Mouse (Mus musculus) CH12.LX (cell line): ENCODE results near the gene Ddx39. TPM values are rescaled to one million over a fixed set of nuclear protein-coding genes. Genes with fewer than 3 reads are reported as not detected.

Source experiments
- DNase-seq: peaks from one replicate; pipeline ENCODE4 v3.0.0-alpha.2; 2013; ENCODE audit errors: extremely low read depth
- H3K27ac ChIP-seq: 2 replicates; pipeline ENCODE4 v1.5.1; 2012; ENCODE audit warnings: low read depth, mild to moderate bottlenecking, control low read depth, moderate library complexity; ENCODE audit not compliant: insufficient read depth
- H3K27me3 ChIP-seq: replicated peaks from 2 replicates; pipeline ENCODE3; 2012; ENCODE audit warnings: inconsistent platforms
- H3K36me3 ChIP-seq, 2 experiments: replicated peaks in 1 of 2; 2 replicates each; pipeline versions ENCODE3 to v1.6.1; 2012; ENCODE audit warnings: inconsistent platforms in 1 of 2, low read length in 1 of 2, mild to moderate bottlenecking in 1 of 2, mixed read lengths in 1 of 2, moderate library complexity in 1 of 2; ENCODE audit not compliant: control insufficient read depth in 1 of 2, insufficient read depth in 1 of 2
- H3K4me1 ChIP-seq, 2 experiments: 2 replicates each; pipeline ENCODE4 v1.6.1; 2012; ENCODE audit warnings: inconsistent platforms in 1 of 2, moderate library complexity in 1 of 2; ENCODE audit not compliant: insufficient read depth in 2 of 2, control insufficient read depth in 1 of 2
- H3K4me2 ChIP-seq: 2 replicates; pipeline ENCODE4 v1.6.1; 2012; ENCODE audit warnings: low read depth, mild to moderate bottlenecking, control low read depth; ENCODE audit not compliant: poor library complexity, insufficient read depth, severe bottlenecking
- H3K4me3 ChIP-seq, 3 experiments: fragments of 150-350 bp in 1 of 3; sonication (generic) in 1 of 3; replicated peaks in 1 of 3; 2 replicates each; pipeline versions ENCODE3 to v1.5.1; 2011 to 2012; ENCODE audit warnings: low read depth in 2 of 3, low read length in 2 of 3, mild to moderate bottlenecking in 2 of 3, moderate library complexity in 2 of 3, control low read depth in 1 of 3, improper control_type of control experiment in 1 of 3, inconsistent platforms in 1 of 3, mixed read lengths in 1 of 3; ENCODE audit not compliant: poor library complexity in 1 of 3
- H3K79me2 ChIP-seq: replicated peaks from 2 replicates; pipeline ENCODE4 v1.6.1; 2012; ENCODE audit warnings: mild to moderate bottlenecking, moderate library complexity; ENCODE audit not compliant: control insufficient read depth, poor library complexity, insufficient read depth, severe bottlenecking; ENCODE audit errors: extremely low read depth
- H3K9ac ChIP-seq: 2 replicates; pipeline ENCODE4 v1.6.1; 2012; ENCODE audit warnings: low read depth, mild to moderate bottlenecking, control low read depth, moderate library complexity; ENCODE audit not compliant: insufficient read depth
- H3K9me3 ChIP-seq: replicated peaks from 2 replicates; pipeline ENCODE3; 2012; ENCODE audit warnings: low read length, inconsistent platforms, mixed read lengths
- CHD1 ChIP-seq: IDR thresholded peaks from 2 replicates; pipeline ENCODE4 v1.6.1; 2012; ENCODE audit warnings: low read depth, low read length, improper control_type of control experiment, inconsistent platforms
- CHD2 ChIP-seq: IDR thresholded peaks from 2 replicates; pipeline ENCODE4 v1.6.1; 2011; ENCODE audit warnings: low read length, improper control_type of control experiment
- CTCF ChIP-seq, 2 experiments: IDR thresholded peaks in 1 of 2; conservative IDR thresholded peaks in 1 of 2; 2 replicates each; pipeline ENCODE4 v1.5.1; 2011 to 2012; ENCODE audit warnings: low read depth in 2 of 2, low read length in 2 of 2, improper control_type of control experiment in 1 of 2, inconsistent platforms in 1 of 2, mild to moderate bottlenecking in 1 of 2, moderate library complexity in 1 of 2
- ELF1 ChIP-seq: IDR thresholded peaks from 2 replicates; pipeline ENCODE4 v1.6.1; 2014; ENCODE audit warnings: low read depth, mild to moderate bottlenecking, inconsistent platforms, low read length, improper control_type of control experiment
- EP300 ChIP-seq: IDR thresholded peaks from 2 replicates; pipeline ENCODE4 v1.6.1; 2011; ENCODE audit warnings: low read length, improper control_type of control experiment
- ETS1 ChIP-seq: conservative IDR thresholded peaks from 2 replicates; pipeline ENCODE4 v1.6.1; 2012; ENCODE audit warnings: low read depth, mild to moderate bottlenecking, inconsistent platforms, low read length, improper control_type of control experiment, moderate library complexity
- GABPA ChIP-seq: IDR thresholded peaks from 2 replicates; pipeline ENCODE4 v1.6.1; 2012; ENCODE audit warnings: low read depth, low read length, improper control_type of control experiment, inconsistent platforms; ENCODE audit not compliant: insufficient replicate concordance
- HCFC1 ChIP-seq: IDR thresholded peaks from 2 replicates; pipeline ENCODE4 v1.6.1; 2012; ENCODE audit warnings: low read depth, mild to moderate bottlenecking, inconsistent platforms, low read length, improper control_type of control experiment
- IRF4 ChIP-seq: IDR thresholded peaks from 2 replicates; pipeline ENCODE4 v1.6.1; 2014; ENCODE audit warnings: low read depth, mild to moderate bottlenecking, inconsistent platforms, low read length, improper control_type of control experiment
- JUN ChIP-seq: IDR thresholded peaks from 2 replicates; pipeline ENCODE4 v1.6.1; 2011; ENCODE audit warnings: low read depth, mild to moderate bottlenecking, low read length, improper control_type of control experiment, moderate library complexity; ENCODE audit not compliant: insufficient read depth
- JUND ChIP-seq: conservative IDR thresholded peaks from 2 replicates; pipeline ENCODE4 v1.6.1; 2011; ENCODE audit warnings: low read depth, low read length, improper control_type of control experiment
- MAZ ChIP-seq: IDR thresholded peaks from 2 replicates; pipeline ENCODE4 v1.6.1; 2012; ENCODE audit warnings: low read depth, mild to moderate bottlenecking, inconsistent platforms, low read length, improper control_type of control experiment, moderate library complexity
- MXI1 ChIP-seq: IDR thresholded peaks from 2 replicates; pipeline ENCODE4 v1.6.1; 2011; ENCODE audit warnings: mild to moderate bottlenecking, low read depth, low read length, improper control_type of control experiment
- NELFE ChIP-seq: IDR thresholded peaks from 2 replicates; pipeline ENCODE4 v1.6.1; 2011; ENCODE audit warnings: low read depth, low read length, improper control_type of control experiment
- POLR2A ChIP-seq: IDR thresholded peaks from 2 replicates; pipeline ENCODE4 v1.6.1; 2011; ENCODE audit warnings: low read depth, mild to moderate bottlenecking, improper control_type of control experiment, low read length
- RCOR1 ChIP-seq: conservative IDR thresholded peaks from 2 replicates; pipeline ENCODE4 v1.6.1; 2012; ENCODE audit warnings: low read depth, mild to moderate bottlenecking, inconsistent platforms, low read length, improper control_type of control experiment
- SIN3A ChIP-seq: IDR thresholded peaks from 2 replicates; pipeline ENCODE4 v1.6.1; 2012; ENCODE audit warnings: low read length, improper control_type of control experiment, inconsistent platforms
- TCF12 ChIP-seq: IDR thresholded peaks from 2 replicates; pipeline ENCODE4 v1.6.1; 2014; ENCODE audit warnings: low read depth, mild to moderate bottlenecking, inconsistent platforms, low read length, improper control_type of control experiment
- USF1 ChIP-seq: IDR thresholded peaks from 2 replicates; pipeline ENCODE4 v1.6.1; 2014; ENCODE audit warnings: low read depth, mild to moderate bottlenecking, inconsistent platforms, low read length, improper control_type of control experiment
- USF2 ChIP-seq: conservative IDR thresholded peaks from 2 replicates; pipeline ENCODE4 v1.6.1; 2011; ENCODE audit warnings: low read depth, low read length, improper control_type of control experiment
- ZC3H11A ChIP-seq: IDR thresholded peaks from 2 replicates; pipeline ENCODE4 v1.6.1; 2012; ENCODE audit warnings: low read depth, mild to moderate bottlenecking, inconsistent platforms, low read length, improper control_type of control experiment
- ZMIZ1 ChIP-seq: IDR thresholded peaks from 2 replicates; pipeline ENCODE4 v1.6.1; 2012; ENCODE audit warnings: low read depth, mild to moderate bottlenecking, inconsistent platforms, low read length, improper control_type of control experiment
- dilution Hi-C: fragments of 300-500 bp; cut with MboI; formaldehyde crosslinking; loops from 2 replicates; pipeline ENCODE4 v1.14.3; 2020; ENCODE audit warnings: low sequenced_read_pairs; ENCODE audit not compliant: extremely low pct_unique_long_range_greater_than_20kb, extremely low pct_ligation_motif_present
- in situ Hi-C: fragments of 300-500 bp; cut with MboI; formaldehyde crosslinking; loops from 3 replicates; pipeline ENCODE4 v1.14.3; 2019; ENCODE audit warnings: low sequenced_read_pairs, low pct_ligation_motif_present, low pct_unique_long_range_greater_than_20kb, mixed read lengths
- polyA plus RNA-seq: library from polyadenylated mRNA; unstranded; fragments of >175 nt; gene quantifications from 2 replicates; pipeline ENCODE4 v1.2.1, GENCODE M21; 2012; ENCODE audit warnings: low read depth; ENCODE audit not compliant: insufficient read length
- total RNA-seq, 2 experiments: library from RNA; depleted of rRNA; stranded (reverse); fragments of 300-350 nt in 1 of 2; fragments of >200 nt in 1 of 2; gene quantifications; 2 replicates each; pipeline ENCODE4 v1.2.3; 2012 to 2014

Ddx39 gene
- total and polyA plus RNA-seq, 3 experiments: 194 to 339 (median 231) TPM

- Histone ChIP-seq H3K27me3 (no peaks in the 10 kb centered on the region), H3K9ac (no peak overlapping the region; the same call in 1 of the 2 replicates), H3K4me3 (no peak overlapping the region), H3K36me3 (peaks cover 2 to 5% of the 10 kb centered on the region in 2 experiments), H3K4me2 (peak overlapping the region; percentile 71), H3K27ac (peak overlapping the region; percentile 33), H3K4me1 (peaks cover 11 to 50% of the 10 kb centered on the region in 2 experiments), H3K9me3 (peaks cover 19% of the 10 kb centered on the region), H3K79me2 (peaks cover 13% of the 10 kb centered on the region)
- DNase-seq: peak; percentile 68
- TF ChIP-seq ETS1 (peak; percentile 2), IRF4 (peak; percentile 41; the same call in 1 of the 2 replicates), EP300 (peak; percentile 59; the same call in 1 of the 2 replicates), CHD1 (no peak), POLR2A (0 out of 2 replicates have a peak, but pooled peaks have one; percentile 27)
- in situ Hi-C loops: loop anchor here (5.0 kb wide), 1 partner anchor 159 kb away; no protein-coding TSS in a partner anchor
- dilution Hi-C loops: no loop called here
Observed at GRCm38 (mm10) chr8:83737852-83738562, 23.0 kb downstream of the Ddx39 start.

- H3K4me1 ChIP-seq: peaks cover 11 to 53% of the 10 kb centered on the region in 2 experiments
- in situ Hi-C loops (loop anchor here (5.0 kb wide), 1 partner anchor 158 kb away; no protein-coding TSS in a partner anchor), dilution Hi-C loops (no loop called here)
- peak overlapping the region in 2 of 3 experiments; percentile 13 to 37 for H3K4me3 ChIP-seq
- peaks cover 13% of the 10 kb centered on the region for H3K79me2 ChIP-seq
- H3K36me3 ChIP-seq: peaks cover 0 to 2% of the 10 kb centered on the region in 2 experiments
- DNase-seq: no peak
- peak overlapping the region; percentile 71 for H3K4me2 ChIP-seq
- H3K27ac ChIP-seq: peak overlapping the region; percentile 55
- H3K9me3 ChIP-seq: peaks cover 19% of the 10 kb centered on the region
- no peak for TF ChIP-seq RCOR1
- TF ChIP-seq JUN: no peak
- no peak for TF ChIP-seq JUND
- no peak for TF ChIP-seq TCF12
- TF ChIP-seq MAZ: no peak
- no peak for TF ChIP-seq CHD2
- no peak for TF ChIP-seq NELFE
- no peak for TF ChIP-seq USF1
- TF ChIP-seq CTCF (conservative IDR thresholded peaks at IDR 0.05 in 1 of 2, IDR thresholded peaks at IDR 0.05 in 1 of 2; ENCODE audit: low read depth in 2 of 2, low read length in 2 of 2): no peak
- TF ChIP-seq ZC3H11A: no peak
- no peak for TF ChIP-seq MXI1
- TF ChIP-seq SIN3A: no peak
- TF ChIP-seq ZMIZ1: no peak
- TF ChIP-seq GABPA: no peak
- no peak for TF ChIP-seq ETS1
- no peak for TF ChIP-seq ELF1
- TF ChIP-seq HCFC1: no peak
- no peak for TF ChIP-seq USF2
- TF ChIP-seq, all 38 proteins: peak for 0
- Histone ChIP-seq H3K27me3 (no peaks in the 10 kb centered on the region), H3K9ac (peak overlapping the region; percentile 77)
Observed at GRCm38 (mm10) chr8:83738949-83739710, 24.2 kb downstream of the Ddx39 start.
